Mouse (Mus musculus) midbrain, postnatal 0 days (tissue): ENCODE measurements at regions not wholly inside any gene's neighbourhood (a gene's known extent, or its start where the extent isn't known, plus 50 kb on each side); places are given as distances from the start of the nearest gene placed in this dataset.

Source experiments
- ATAC-seq: fragments of 200-750 bp; cut with Nextera tagmentation; 2 replicates; pipeline ENCODE4 v1.8.0; 2017; ENCODE audit warnings: moderate number of reproducible peaks, mild to moderate bottlenecking, moderate TSS enrichment, moderate library complexity; ENCODE audit not compliant: low FRiP score
- DNase-seq: peaks from one replicate; pipeline ENCODE4 v3.0.0-alpha.2; 2015; ENCODE audit warnings: low spot score
- H3K27ac ChIP-seq: fragments of 300-500 bp; sonication (generic); 2 replicates; pipeline ENCODE4 v1.5.1; 2014; ENCODE audit warnings: low read depth, mild to moderate bottlenecking, low read length, mixed read lengths
- H3K27me3 ChIP-seq: fragments of 300-500 bp; sonication (generic); 2 replicates; pipeline ENCODE4 v1.6.1; 2014; ENCODE audit warnings: low read length, control low read depth, mixed read lengths; ENCODE audit not compliant: insufficient read depth
- H3K36me3 ChIP-seq: fragments of 300-500 bp; sonication (generic); 2 replicates; pipeline ENCODE4 v1.6.1; 2014; ENCODE audit warnings: low read length, control low read depth, mixed read lengths; ENCODE audit not compliant: insufficient read depth
- H3K4me1 ChIP-seq: fragments of 300-500 bp; sonication (generic); 2 replicates; pipeline ENCODE4 v1.6.1; 2014; ENCODE audit warnings: mild to moderate bottlenecking, control low read depth, antibody characterized with exemption, low read length, mixed read lengths; ENCODE audit not compliant: insufficient read depth
- H3K4me2 ChIP-seq: fragments of 300-500 bp; sonication (generic); 2 replicates; pipeline ENCODE4 v1.6.1; 2014; ENCODE audit warnings: low read depth, mild to moderate bottlenecking, low read length, mixed read lengths; ENCODE audit not compliant: poor library complexity, severe bottlenecking
- H3K4me3 ChIP-seq: fragments of 300-500 bp; sonication (generic); 2 replicates; pipeline ENCODE4 v1.5.1; 2014; ENCODE audit warnings: low read depth, mild to moderate bottlenecking, low read length, moderate library complexity
- H3K9ac ChIP-seq: fragments of 300-500 bp; sonication (generic); replicated peaks from 2 replicates; pipeline ENCODE4 v1.6.1; 2014; ENCODE audit warnings: mild to moderate bottlenecking, low read length, moderate library complexity, mixed read lengths; ENCODE audit not compliant: poor library complexity, severe bottlenecking
- H3K9me3 ChIP-seq: fragments of 300-500 bp; sonication (generic); 2 replicates; pipeline ENCODE4 v1.6.1; 2016; ENCODE audit warnings: low read length, control low read depth
- CTCF ChIP-seq: IDR thresholded peaks from 2 replicates; pipeline ENCODE4 v1.5.1; 2016; ENCODE audit warnings: antibody characterized with exemption, mild to moderate bottlenecking
- WGBS: fragments of 180-500 bp; shearing (Covaris S2); extraction: QIAGEN DNeasy Blood & Tissue Kit; methylation state at CpG from one replicate; pipeline ENCODE4 v1.1.7; 2014; 5-methylcytosine and 5-hydroxymethylcytosine counted together

GRCm38 (mm10) chr1:55835281-55835680, 429.6 kb downstream of the Plcl1 start:
- no peaks in the 10 kb centered on the region for H3K27me3 ChIP-seq
- H3K4me2 ChIP-seq, result no peak overlapping the region
- no peak for TF ChIP-seq CTCF
- H3K36me3 ChIP-seq, result no peaks in the 10 kb centered on the region
- WGBS, result 91% methylated on average over 3 of the region's 3 CpGs
- no peaks in the 10 kb centered on the region for H3K4me1 ChIP-seq
- no peak overlapping the region for H3K4me3 ChIP-seq
- no peak overlapping the region for H3K9ac ChIP-seq
- ATAC-seq (no peak), DNase-seq (no peak)
- H3K27ac ChIP-seq, result no peak overlapping the region
- H3K9me3 ChIP-seq, result no peaks in the 10 kb centered on the region

- Histone ChIP-seq H3K36me3 (no peaks in the 10 kb centered on the region), H3K4me3 (no peak overlapping the region), H3K9me3 (no peaks in the 10 kb centered on the region), H3K9ac (no peak overlapping the region), H3K27me3 (no peaks in the 10 kb centered on the region), H3K27ac (no peak overlapping the region), H3K4me2 (no peak overlapping the region), H3K4me1 (no peaks in the 10 kb centered on the region)
- no peak for TF ChIP-seq CTCF
- ATAC-seq, result no peak
- DNase-seq, result no peak
- WGBS, result 84% methylated on average over 2 of the region's 2 CpGs
Measured at GRCm38 (mm10) chr1:55836750-55837149, 431.0 kb downstream of the Plcl1 start.

- no peaks in the 10 kb centered on the region for H3K9me3 ChIP-seq
- no peak overlapping the region for H3K4me2 ChIP-seq
- H3K36me3 ChIP-seq, result no peaks in the 10 kb centered on the region
- no peak for DNase-seq
- no peak overlapping the region for H3K9ac ChIP-seq
- no peak for ATAC-seq
- H3K27ac ChIP-seq, result no peak overlapping the region
- no peaks in the 10 kb centered on the region for H3K4me1 ChIP-seq
- H3K27me3 ChIP-seq, result no peaks in the 10 kb centered on the region
- no peak for TF ChIP-seq CTCF
- H3K4me3 ChIP-seq, result no peak overlapping the region
Measured at GRCm38 (mm10) chr1:55837366-55837765, 431.6 kb downstream of the Plcl1 start.

GRCm38 (mm10) chr1:55838168-55838567, 432.4 kb downstream of the Plcl1 start:
- no peak overlapping the region for H3K27ac ChIP-seq
- H3K9me3 ChIP-seq, result no peaks in the 10 kb centered on the region
- no peaks in the 10 kb centered on the region for H3K27me3 ChIP-seq
- no peak overlapping the region for H3K4me3 ChIP-seq
- no peak overlapping the region for H3K4me2 ChIP-seq
- no peak overlapping the region for H3K9ac ChIP-seq
- TF ChIP-seq CTCF, result peak; percentile 88
- H3K36me3 ChIP-seq, result no peaks in the 10 kb centered on the region
- H3K4me1 ChIP-seq, result no peaks in the 10 kb centered on the region
- 7% methylated on average over 2 of the region's 2 CpGs for WGBS
- no peak for ATAC-seq
- DNase-seq, result peak; percentile 81

GRCm38 (mm10) chr1:55848806-55849205, 443.1 kb downstream of the Plcl1 start:
- no peak for ATAC-seq
- no peaks in the 10 kb centered on the region for H3K4me1 ChIP-seq
- no peaks in the 10 kb centered on the region for H3K27me3 ChIP-seq
- H3K4me2 ChIP-seq, result no peak overlapping the region
- no peaks in the 10 kb centered on the region for H3K9me3 ChIP-seq
- no peak for TF ChIP-seq CTCF
- DNase-seq, result peak; percentile 19
- 37% methylated on average over 3 of the region's 3 CpGs for WGBS
- no peaks in the 10 kb centered on the region for H3K36me3 ChIP-seq
- H3K27ac ChIP-seq, result no peak overlapping the region
- H3K9ac ChIP-seq, result no peak overlapping the region
- H3K4me3 ChIP-seq, result no peak overlapping the region

- H3K27me3 ChIP-seq, result no peaks in the 10 kb centered on the region
- ATAC-seq, result no peak
- DNase-seq, result no peak
- no peak overlapping the region for H3K9ac ChIP-seq
- H3K9me3 ChIP-seq, result no peaks in the 10 kb centered on the region
- TF ChIP-seq CTCF, result no peak
- H3K4me3 ChIP-seq, result no peak overlapping the region
- no peak overlapping the region for H3K4me2 ChIP-seq
- no peaks in the 10 kb centered on the region for H3K36me3 ChIP-seq
- H3K4me1 ChIP-seq, result no peaks in the 10 kb centered on the region
- no peak overlapping the region for H3K27ac ChIP-seq
Measured at GRCm38 (mm10) chr1:55852354-55852753, 446.6 kb downstream of the Plcl1 start.

GRCm38 (mm10) chr1:55859113-55859512, 453.4 kb downstream of the Plcl1 start:
- no peak overlapping the region for H3K4me2 ChIP-seq
- H3K4me3 ChIP-seq, result no peak overlapping the region
- no peaks in the 10 kb centered on the region for H3K27me3 ChIP-seq
- H3K9me3 ChIP-seq, result no peaks in the 10 kb centered on the region
- DNase-seq (no peak), ATAC-seq (no peak)
- TF ChIP-seq CTCF, result no peak
- no peak overlapping the region for H3K27ac ChIP-seq
- H3K36me3 ChIP-seq, result no peaks in the 10 kb centered on the region
- no peak overlapping the region for H3K9ac ChIP-seq
- H3K4me1 ChIP-seq, result no peaks in the 10 kb centered on the region
- WGBS, result 71% methylated on average over 3 of the region's 3 CpGs
